Mouse (Mus musculus) stomach, postnatal 0 days (tissue): ENCODE data around the gene Nxnl1. TPM values are rescaled to one million over a fixed set of nuclear protein-coding genes. Genes with fewer than 3 reads are reported as not detected.

Source experiments
- ATAC-seq: fragments of 200-750 bp; cut with Nextera tagmentation; 2 replicates; pipeline ENCODE4 v1.8.0; 2017; ENCODE audit not compliant: low FRiP score, low TSS enrichment
- DNase-seq: peaks from one replicate; pipeline ENCODE4 v3.0.0-alpha.2; 2016; ENCODE audit warnings: low spot score
- H3K27ac ChIP-seq: fragments of 300-500 bp; sonication (generic); replicated peaks from 2 replicates; pipeline ENCODE4 v1.5.1; 2014; ENCODE audit warnings: mild to moderate bottlenecking, control low read depth
- H3K27me3 ChIP-seq: fragments of 300-500 bp; sonication (generic); 2 replicates; pipeline ENCODE4 v1.6.1; 2014; ENCODE audit warnings: low read length; ENCODE audit not compliant: control insufficient read depth, insufficient read depth
- H3K36me3 ChIP-seq: fragments of 300-500 bp; sonication (generic); 2 replicates; pipeline ENCODE4 v1.6.1; 2014; ENCODE audit warnings: low read length, mixed read lengths; ENCODE audit not compliant: control insufficient read depth, insufficient read depth
- H3K4me1 ChIP-seq: fragments of 300-500 bp; sonication (generic); replicated peaks from 2 replicates; pipeline ENCODE4 v1.6.1; 2014; ENCODE audit warnings: antibody characterized with exemption; ENCODE audit not compliant: control insufficient read depth, insufficient read depth
- H3K4me2 ChIP-seq: fragments of 300-500 bp; sonication (generic); replicated peaks from 2 replicates; pipeline ENCODE4 v1.6.1; 2014; ENCODE audit warnings: low read depth, mild to moderate bottlenecking, control low read depth, moderate library complexity
- H3K4me3 ChIP-seq: fragments of 300-500 bp; sonication (generic); 2 replicates; pipeline ENCODE4 v1.5.1; 2014; ENCODE audit warnings: low read depth, low read length, control low read depth
- H3K9ac ChIP-seq: fragments of 300-500 bp; sonication (generic); 2 replicates; pipeline ENCODE4 v1.6.1; 2014; ENCODE audit warnings: mild to moderate bottlenecking, low read length, control low read depth, mixed read lengths
- H3K9me3 ChIP-seq: fragments of 300-500 bp; sonication (generic); 2 replicates; pipeline ENCODE4 v1.6.1; 2016; ENCODE audit warnings: low read length; ENCODE audit not compliant: control insufficient read depth
- CTCF ChIP-seq: IDR thresholded peaks from 2 replicates; pipeline ENCODE4 v1.5.1; 2016; ENCODE audit warnings: antibody characterized with exemption, low read depth, mild to moderate bottlenecking, moderate library complexity
- EP300 ChIP-seq: optimal IDR thresholded peaks from 2 replicates; pipeline ENCODE3; 2016; ENCODE audit warnings: antibody characterized with exemption
- WGBS: fragments of 180-500 bp; shearing (Covaris S2); extraction: QIAGEN DNeasy Blood & Tissue Kit; methylation state at CpG from one replicate; pipeline ENCODE4 v1.1.7; 2014; 5-methylcytosine and 5-hydroxymethylcytosine counted together
- polyA plus RNA-seq: library from polyadenylated mRNA; unstranded; fragments of >200 nt; fragmentation: Nextera tagmentation; extraction: Ambion mirVana; gene quantifications from 2 replicates; pipeline ENCODE4 v1.2.1, GENCODE M21; 2015

Gene Nxnl1
- polyA plus RNA-seq, 1 experiment from 2014 or later = 0.04 TPM

GRCm38 (mm10) chr8:71563992-71564391, 2.4 kb downstream of the Nxnl1 start:
- 89% methylated on average over 4 of the region's 4 CpGs for WGBS
- no peak for ATAC-seq
- TF ChIP-seq CTCF (peak; percentile 53), EP300 (no peak)
- no peak for DNase-seq
- Histone ChIP-seq H3K4me3 (no peak overlapping the region), H3K36me3 (no peaks in the 10 kb centered on the region), H3K9ac (no peak overlapping the region), H3K4me2 (no peak overlapping the region), H3K9me3 (no peaks in the 10 kb centered on the region), H3K27ac (no peak overlapping the region), H3K27me3 (0 out of 2 replicates have a peak, but pooled peaks cover 3% of the 10 kb centered on the region), H3K4me1 (0 out of 2 replicates have a peak, but pooled peaks cover 4% of the 10 kb centered on the region)

- TF ChIP-seq CTCF (peak; percentile 89), EP300 (no peak)
- DNase-seq (peak; percentile 88), ATAC-seq (peak; percentile 74)
- no peaks in the 10 kb centered on the region for H3K36me3 ChIP-seq
- H3K4me2 ChIP-seq = peak overlapping the region; percentile 56
- WGBS = under 1% methylated on average over 33 of the region's 33 CpGs
- 0 out of 2 replicates have a peak, but pooled peaks cover 3% of the 10 kb centered on the region for H3K27me3 ChIP-seq
- no peaks in the 10 kb centered on the region for H3K9me3 ChIP-seq
- 0 out of 2 replicates have a peak, but pooled peaks cover 2% of the 10 kb centered on the region for H3K4me1 ChIP-seq
- H3K27ac ChIP-seq = no peak overlapping the region
- 0 out of 2 replicates have a peak overlapping the region, but pooled peaks have one; percentile 38 for H3K9ac ChIP-seq
- peak overlapping the region; percentile 28 for H3K4me3 ChIP-seq
Measured at GRCm38 (mm10) chr8:71562751-71563150, 3.6 kb downstream of the Nxnl1 start.

- WGBS = 5% methylated on average over 15 of the region's 15 CpGs
- ATAC-seq (0 out of 2 replicates have a peak, but pooled peaks have one; percentile 41), DNase-seq (peak; percentile 87)
- Histone ChIP-seq H3K9me3 (no peaks in the 10 kb centered on the region), H3K4me2 (no peak overlapping the region), H3K27ac (no peak overlapping the region), H3K4me3 (no peak overlapping the region), H3K9ac (no peak overlapping the region), H3K36me3 (no peaks in the 10 kb centered on the region), H3K4me1 (0 out of 2 replicates have a peak, but pooled peaks cover 2% of the 10 kb centered on the region), H3K27me3 (0 out of 2 replicates have a peak, but pooled peaks cover 3% of the 10 kb centered on the region)
- peak; percentile 98 for TF ChIP-seq CTCF
- no peak for TF ChIP-seq EP300
Measured at GRCm38 (mm10) chr8:71561401-71561800, 5.0 kb downstream of the Nxnl1 start.

- no peak for DNase-seq
- no peak overlapping the region for H3K4me2 ChIP-seq
- H3K27ac ChIP-seq = no peak overlapping the region
- 86% methylated on average over 5 of the region's 5 CpGs for WGBS
- H3K4me3 ChIP-seq = no peak overlapping the region
- H3K9me3 ChIP-seq = no peaks in the 10 kb centered on the region
- 0 out of 2 replicates have a peak, but pooled peaks cover 3% of the 10 kb centered on the region for H3K27me3 ChIP-seq
- H3K4me1 ChIP-seq = 0 out of 2 replicates have a peak, but pooled peaks cover 2% of the 10 kb centered on the region
- H3K36me3 ChIP-seq = no peaks in the 10 kb centered on the region
- H3K9ac ChIP-seq = no peak overlapping the region
- TF ChIP-seq EP300 = no peak
- no peak for TF ChIP-seq CTCF
- ATAC-seq = no peak
Measured at GRCm38 (mm10) chr8:71560765-71561164, 5.6 kb downstream of the Nxnl1 start.

GRCm38 (mm10) chr8:71560071-71560470, 6.3 kb downstream of the Nxnl1 start:
- TF ChIP-seq EP300 = no peak
- no peak for TF ChIP-seq CTCF
- ATAC-seq = no peak
- Histone ChIP-seq H3K4me2 (no peak overlapping the region), H3K27me3 (0 out of 2 replicates have a peak, but pooled peaks cover 3% of the 10 kb centered on the region), H3K9me3 (no peaks in the 10 kb centered on the region), H3K4me1 (0 out of 2 replicates have a peak, but pooled peaks cover 2% of the 10 kb centered on the region), H3K36me3 (no peaks in the 10 kb centered on the region), H3K9ac (no peak overlapping the region), H3K27ac (no peak overlapping the region), H3K4me3 (no peak overlapping the region)
- WGBS = 65% methylated on average over 3 of the region's 3 CpGs
- no peak for DNase-seq

- H3K27ac ChIP-seq = no peak overlapping the region
- peak overlapping the region; percentile 76 for H3K4me2 ChIP-seq
- 0 out of 2 replicates have a peak, but pooled peaks cover 2% of the 10 kb centered on the region for H3K4me1 ChIP-seq
- H3K4me3 ChIP-seq = peak overlapping the region; percentile 45
- WGBS = 1% methylated on average over 24 of the region's 24 CpGs
- peak; percentile 74 for DNase-seq
- no peaks in the 10 kb centered on the region for H3K9me3 ChIP-seq
- no peaks in the 10 kb centered on the region for H3K36me3 ChIP-seq
- TF ChIP-seq EP300 (no peak), CTCF (peak; percentile 29; the same call in 1 of the 2 replicates)
- H3K27me3 ChIP-seq = 0 out of 2 replicates have a peak, but pooled peaks cover 3% of the 10 kb centered on the region
- ATAC-seq = peak; percentile 49; the same call in 1 of the 2 replicates
- peak overlapping the region; percentile 58 for H3K9ac ChIP-seq
Measured at GRCm38 (mm10) chr8:71558958-71559690, 7.3 kb downstream of the Nxnl1 start.
